Mouse (Mus musculus) myocyte (in vitro differentiated cells): ENCODE measurements around the gene Acsf2. TPM values are rescaled to one million over a fixed set of nuclear protein-coding genes. Genes with fewer than 3 reads are reported as not detected.
A peak's percentile ranks its signal among the peaks of the same experiment; 100 is the strongest.

Source experiments
- H3K27me3 ChIP-seq: one replicate; pipeline ENCODE4 v1.6.1; 2011; ENCODE audit not compliant: control insufficient read depth, insufficient read depth, insufficient read length
- H3K36me3 ChIP-seq: one replicate; pipeline ENCODE4 v1.6.1; 2011; ENCODE audit not compliant: control insufficient read depth, insufficient read depth
- H3K4me2 ChIP-seq: one replicate; pipeline ENCODE4 v1.6.1; 2011; ENCODE audit warnings: low read depth, control low read depth
- H3K4me3 ChIP-seq: one replicate; pipeline ENCODE4 v1.5.1; 2011; ENCODE audit warnings: mild to moderate bottlenecking, control low read depth, moderate library complexity
- H3K79me2 ChIP-seq: one replicate; pipeline ENCODE4 v1.6.1; 2011; ENCODE audit not compliant: control insufficient read depth, insufficient read depth
- H3ac ChIP-seq: one replicate; pipeline ENCODE4 v1.6.1; 2011; ENCODE audit not compliant: control insufficient read depth, insufficient read length
- CEBPB ChIP-seq: IDR thresholded peaks from 2 replicates; pipeline ENCODE4 v1.6.1; 2011; ENCODE audit warnings: mild to moderate bottlenecking, moderate library complexity; ENCODE audit not compliant: poor library complexity, insufficient read depth, severe bottlenecking
- E2F4 ChIP-seq: IDR thresholded peaks from one replicate; pipeline ENCODE4 v1.6.1; 2011; ENCODE audit warnings: mild to moderate bottlenecking, control low read depth, moderate library complexity; ENCODE audit not compliant: insufficient read depth
- MAX ChIP-seq: IDR thresholded peaks from one replicate; pipeline ENCODE4 v1.6.1; 2011; ENCODE audit warnings: low read depth, mild to moderate bottlenecking, control low read depth
- MYOD1 ChIP-seq, 3 experiments: IDR thresholded peaks; one replicate each; pipeline ENCODE4 v1.6.1; 2011; ENCODE audit warnings: control low read depth in 2 of 3, low read depth in 2 of 3, mild to moderate bottlenecking in 2 of 3, moderate library complexity in 1 of 3; ENCODE audit not compliant: insufficient read length in 2 of 3, control insufficient read depth in 1 of 3
- MYOG ChIP-seq, 3 experiments: IDR thresholded peaks; one replicate each; pipeline ENCODE4 v1.6.1; 2011; ENCODE audit warnings: control low read depth in 2 of 3, low read depth in 2 of 3, mild to moderate bottlenecking in 2 of 3; ENCODE audit not compliant: insufficient read length in 2 of 3, control insufficient read depth in 1 of 3, insufficient read depth in 1 of 3
- POLR2A ChIP-seq: IDR thresholded peaks from one replicate; pipeline ENCODE4 v1.6.1; 2011; ENCODE audit warnings: low read depth, mild to moderate bottlenecking, control low read depth, moderate library complexity; ENCODE audit not compliant: insufficient read length
- POLR2AphosphoS2 ChIP-seq: IDR thresholded peaks from one replicate; pipeline ENCODE4 v1.6.1; 2011; ENCODE audit warnings: low read depth, control low read depth; ENCODE audit not compliant: insufficient read length
- REST ChIP-seq: IDR thresholded peaks from one replicate; pipeline ENCODE4 v1.6.1; 2011; ENCODE audit warnings: mild to moderate bottlenecking, control low read depth, moderate library complexity; ENCODE audit not compliant: insufficient read depth, insufficient read length
- SRF ChIP-seq: IDR thresholded peaks from one replicate; pipeline ENCODE4 v1.6.1; 2011; ENCODE audit warnings: low read depth; ENCODE audit not compliant: control insufficient read depth, insufficient read length
- TCF12 ChIP-seq: IDR thresholded peaks from one replicate; pipeline ENCODE4 v1.6.1; 2011; ENCODE audit warnings: mild to moderate bottlenecking, control low read depth; ENCODE audit not compliant: poor library complexity, insufficient read depth, severe bottlenecking
- TCF3 ChIP-seq: IDR thresholded peaks from one replicate; pipeline ENCODE4 v1.6.1; 2011; ENCODE audit warnings: low read depth, control low read depth; ENCODE audit not compliant: insufficient read length
- USF1 ChIP-seq: IDR thresholded peaks from one replicate; pipeline ENCODE4 v1.6.1; 2011; ENCODE audit warnings: low read depth, mild to moderate bottlenecking, control low read depth, moderate library complexity
- polyA plus RNA-seq: library from polyadenylated mRNA; unstranded; fragments of >200 nt; fragmentation: generic; extraction: Trizol; gene quantifications from one replicate; pipeline ENCODE4 v1.2.1, GENCODE M21; 2012; ENCODE audit warnings: missing spikeins

The Acsf2 gene
- polyA plus RNA-seq, 1 experiment: 5.8 TPM

DNA sequence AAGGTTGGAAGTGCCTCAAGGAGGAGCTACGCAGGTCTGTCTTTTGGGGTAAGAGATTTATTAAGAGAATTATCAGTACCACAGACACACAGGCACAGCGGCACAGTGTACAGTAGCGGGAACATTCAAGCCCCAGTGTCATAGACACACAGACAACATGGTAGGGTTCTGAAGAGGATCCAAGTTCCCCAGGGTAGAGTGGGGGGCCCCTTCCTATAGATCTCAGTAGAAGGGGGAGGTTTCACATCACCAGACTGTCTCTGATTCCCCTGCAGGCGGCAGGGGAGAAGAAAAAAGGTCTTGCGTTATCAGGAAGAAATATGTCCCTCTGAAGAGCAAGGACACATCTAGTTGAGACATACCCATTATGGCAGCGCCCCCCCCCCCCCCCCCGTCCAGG is 61.9 kb downstream of the Acsf2 start:
- Histone ChIP-seq H3K4me3 (no peak overlapping the region), H3K4me2 (no peak overlapping the region), H3K79me2 (no peaks in the 10 kb centered on the region), H3K36me3 (no peaks in the 10 kb centered on the region), H3K27me3 (no peaks in the 10 kb centered on the region), H3ac (no peak overlapping the region)
- TF ChIP-seq POLR2A (no peak), MYOG (IDR thresholded peaks at IDR 0.05; ENCODE audit: control insufficient read depth in 1 of 3, insufficient read depth in 1 of 3, insufficient read length in 2 of 3, low read depth in 2 of 3) (no peak), TCF3 (no peak), REST (no peak), TCF12 (no peak), E2F4 (no peak), SRF (no peak), POLR2AphosphoS2 (no peak), MYOD1 (IDR thresholded peaks at IDR 0.05; ENCODE audit: control insufficient read depth in 1 of 3, insufficient read length in 2 of 3, low read depth in 2 of 3) (no peak), CEBPB (no peak), MAX (no peak)

- no peaks in the 10 kb centered on the region for H3K27me3 ChIP-seq
- H3K79me2 ChIP-seq: no peaks in the 10 kb centered on the region
- no peaks in the 10 kb centered on the region for H3K36me3 ChIP-seq
- H3K4me2 ChIP-seq: no peak overlapping the region
- no peak for TF ChIP-seq MYOD1 (IDR thresholded peaks at IDR 0.05; ENCODE audit: control insufficient read depth in 1 of 3, insufficient read length in 2 of 3, low read depth in 2 of 3)
- TF ChIP-seq POLR2AphosphoS2: no peak
- no peak for TF ChIP-seq REST
- no peak for TF ChIP-seq SRF
- TF ChIP-seq USF1: no peak
- no peak for TF ChIP-seq CEBPB
- no peak for TF ChIP-seq MYOG (IDR thresholded peaks at IDR 0.05; ENCODE audit: control insufficient read depth in 1 of 3, insufficient read depth in 1 of 3, insufficient read length in 2 of 3, low read depth in 2 of 3)
- TF ChIP-seq TCF12: no peak
- TF ChIP-seq POLR2A: no peak
- TF ChIP-seq MAX: no peak
- TF ChIP-seq E2F4: no peak
- TF ChIP-seq TCF3: no peak
- H3ac ChIP-seq: no peak overlapping the region
- H3K4me3 ChIP-seq: no peak overlapping the region
Measured at GRCm38 (mm10) chr11:94538733-94539292, 62.9 kb downstream of the Acsf2 start.

- Histone ChIP-seq H3ac (no peak overlapping the region), H3K27me3 (no peaks in the 10 kb centered on the region), H3K79me2 (no peaks in the 10 kb centered on the region), H3K36me3 (no peaks in the 10 kb centered on the region), H3K4me2 (no peak overlapping the region), H3K4me3 (no peak overlapping the region)
- TF ChIP-seq MAX: no peak
- no peak for TF ChIP-seq E2F4
- TF ChIP-seq USF1: no peak
- TF ChIP-seq CEBPB: no peak
- TF ChIP-seq TCF12: no peak
- TF ChIP-seq SRF: no peak
- no peak for TF ChIP-seq POLR2A
- no peak for TF ChIP-seq MYOD1 (IDR thresholded peaks at IDR 0.05; ENCODE audit: control insufficient read depth in 1 of 3, insufficient read length in 2 of 3, low read depth in 2 of 3)
- no peak for TF ChIP-seq TCF3
- no peak for TF ChIP-seq MYOG (IDR thresholded peaks at IDR 0.05; ENCODE audit: control insufficient read depth in 1 of 3, insufficient read depth in 1 of 3, insufficient read length in 2 of 3, low read depth in 2 of 3)
- no peak for TF ChIP-seq POLR2AphosphoS2
- TF ChIP-seq REST: no peak
Measured at GRCm38 (mm10) chr11:94533171-94533570, 68.5 kb downstream of the Acsf2 start.

GRCm38 (mm10) chr11:94528879-94529278 is 72.8 kb downstream of the Acsf2 start:
- Histone ChIP-seq H3K4me2 (no peak overlapping the region), H3K79me2 (no peaks in the 10 kb centered on the region), H3K36me3 (no peaks in the 10 kb centered on the region), H3K4me3 (no peak overlapping the region), H3ac (no peak overlapping the region), H3K27me3 (no peaks in the 10 kb centered on the region)
- TF ChIP-seq MAX: no peak

DNA sequence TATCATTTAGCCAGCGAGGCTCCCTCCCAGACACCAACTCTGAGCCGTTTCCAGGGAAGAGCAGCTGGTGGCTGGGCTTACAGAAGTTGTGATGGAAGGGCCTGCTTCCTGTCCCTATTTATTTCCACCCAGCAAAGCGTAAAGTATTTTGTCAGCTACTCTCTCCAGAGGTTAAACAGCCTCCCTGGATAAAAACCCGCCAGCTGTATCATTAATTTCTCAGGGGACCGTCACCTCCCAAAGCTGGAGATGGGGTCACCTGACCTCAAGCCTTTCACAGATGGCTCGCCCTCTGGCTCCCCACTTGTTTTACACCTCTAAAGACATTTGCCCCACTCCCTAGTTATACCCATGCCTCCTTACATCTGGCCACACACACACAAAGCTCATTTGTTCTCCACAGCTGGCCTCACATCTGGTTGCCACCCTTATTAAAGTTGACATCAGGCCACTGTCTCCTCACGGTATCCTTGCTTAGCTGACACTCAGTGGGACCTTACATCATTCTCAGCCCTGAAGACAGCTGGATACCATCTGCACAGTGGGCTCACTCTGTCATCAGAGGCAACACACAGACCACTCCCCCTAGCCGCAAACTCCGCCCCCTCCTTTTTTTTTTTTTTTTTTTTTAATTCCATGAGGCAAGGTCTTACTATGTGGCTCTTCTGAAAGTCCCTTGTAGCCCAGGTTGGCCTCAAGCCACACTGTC is 75.3 kb downstream of the Acsf2 start:
- Histone ChIP-seq H3K4me2 (peak overlapping the region; percentile 21), H3ac (no peak overlapping the region)
- TF ChIP-seq CEBPB (no peak), USF1 (no peak), SRF (no peak), REST (no peak), POLR2A (no peak), MYOD1 (IDR thresholded peaks at IDR 0.05; ENCODE audit: control insufficient read depth in 1 of 3, insufficient read length in 2 of 3, low read depth in 2 of 3) (peak in 1 of 3 experiments; percentile 56), MYOG (IDR thresholded peaks at IDR 0.05; ENCODE audit: control insufficient read depth in 1 of 3, insufficient read depth in 1 of 3, insufficient read length in 2 of 3, low read depth in 2 of 3) (peak in 1 of 3 experiments; percentile 35), MAX (no peak), TCF3 (no peak), POLR2AphosphoS2 (no peak)

More for the DNA sequence above, 75.3 kb downstream of the Acsf2 start:
- Histone ChIP-seq H3K27me3 (peaks cover 4% of the 10 kb centered on the region), H3K4me3 (no peak overlapping the region), H3K79me2 (no peaks in the 10 kb centered on the region), H3K36me3 (no peaks in the 10 kb centered on the region)
